Mouse (Mus musculus): ENCODE results near the gene Dad1.

DNA sequence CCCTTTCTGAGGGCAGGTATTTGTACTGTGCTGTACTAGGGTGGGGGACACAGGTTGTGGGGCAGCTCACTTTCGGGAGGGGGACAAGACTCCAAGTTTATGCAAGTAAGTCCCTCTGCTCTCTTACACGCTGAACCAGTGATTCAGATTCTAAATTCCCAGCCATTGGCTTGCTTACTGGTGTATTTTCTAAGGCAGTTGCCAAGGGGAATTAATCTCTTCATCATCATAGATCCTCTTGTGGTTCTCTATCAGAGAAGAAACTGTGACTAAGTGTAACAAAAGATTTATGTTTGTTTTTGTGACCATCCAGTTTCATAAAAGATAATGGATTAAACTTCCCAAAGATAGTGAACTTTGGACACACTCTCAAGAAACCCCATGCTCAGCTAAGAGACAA, 40.2 kb downstream of the Dad1 start:
- TF ChIP-seq POLR2A (IDR thresholded peaks at IDR 0.05; ENCODE audit: insufficient read length, low read depth) (no peak), MAX (IDR thresholded peaks at IDR 0.05; ENCODE audit: low read depth) (no peak), USF1 (IDR thresholded peaks at IDR 0.05; ENCODE audit: low read depth) (no peak), MYOG (IDR thresholded peaks at IDR 0.05; ENCODE audit: control insufficient read depth in 1 of 3, insufficient read depth in 1 of 3, insufficient read length in 2 of 3, low read depth in 2 of 3) (no peak), E2F4 (IDR thresholded peaks at IDR 0.05; ENCODE audit: insufficient read depth) (no peak), POLR2AphosphoS2 (IDR thresholded peaks at IDR 0.05; ENCODE audit: insufficient read length, low read depth) (no peak), TCF12 (IDR thresholded peaks at IDR 0.05; ENCODE audit: insufficient read depth, poor library complexity, severe bottlenecking) (no peak), CEBPB (IDR thresholded peaks at IDR 0.05; ENCODE audit: insufficient read depth, poor library complexity, severe bottlenecking) (no peak)
